Mouse (Mus musculus): ENCODE data around the gene Id1.

Gene Id1

DNA sequence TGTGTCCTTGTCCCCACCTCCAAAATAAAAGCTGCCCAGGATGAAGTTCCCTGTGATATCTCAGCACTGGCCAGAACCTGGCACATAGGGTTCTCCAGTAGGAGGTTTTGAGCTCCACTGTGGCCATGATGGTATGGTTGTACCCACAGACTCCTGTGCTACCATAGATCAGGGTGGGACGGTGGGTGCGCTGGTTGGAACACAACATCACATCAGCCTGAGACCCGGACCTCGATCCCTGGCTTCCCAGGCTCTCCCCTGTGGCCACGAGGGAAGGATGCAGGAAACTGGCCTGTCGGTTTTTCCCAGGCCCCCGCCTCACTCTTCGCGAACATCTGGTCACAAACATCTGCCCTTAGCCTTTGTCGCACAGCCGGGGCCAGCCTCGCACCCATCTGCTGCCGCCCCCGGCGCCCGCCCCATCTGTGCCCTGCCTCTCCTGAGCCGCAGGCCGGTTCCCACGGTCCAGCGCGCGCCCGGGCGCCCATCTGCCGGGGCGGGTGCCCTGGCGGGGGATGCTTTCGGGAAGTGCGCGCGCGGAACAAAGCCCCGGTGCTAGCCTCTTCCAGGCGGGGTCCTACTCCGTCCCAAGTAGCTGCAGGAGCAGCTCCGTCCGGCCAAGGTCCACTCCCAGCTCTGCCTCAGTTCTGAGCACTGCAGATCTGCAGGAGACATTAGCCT, 12.3 kb upstream of the Id1 start:
- in situ Hi-C loops (cut with MboI, MseI), result no loop called here

DNA sequence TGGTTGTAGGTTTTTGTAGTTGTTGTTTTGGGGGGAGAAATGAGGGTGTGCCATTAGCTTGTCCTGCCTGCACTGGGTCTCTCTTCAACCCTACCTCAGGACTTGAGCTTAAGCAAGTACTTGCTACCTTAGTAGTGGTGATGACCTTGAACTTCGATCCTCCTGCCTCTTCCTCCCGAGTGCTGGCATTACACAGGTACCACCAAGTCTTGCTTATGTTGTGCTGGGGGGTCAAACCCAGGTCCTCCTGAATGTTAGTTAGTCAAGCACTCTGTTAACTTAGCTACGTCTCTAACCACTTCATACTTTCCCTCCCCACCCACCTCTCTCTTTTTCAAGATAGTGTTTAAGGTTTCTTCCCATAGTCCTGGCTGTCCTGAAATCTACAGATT, 11.7 kb upstream of the Id1 start:
- in situ Hi-C loops (cut with MboI, MseI), result no loop called here

DNA sequence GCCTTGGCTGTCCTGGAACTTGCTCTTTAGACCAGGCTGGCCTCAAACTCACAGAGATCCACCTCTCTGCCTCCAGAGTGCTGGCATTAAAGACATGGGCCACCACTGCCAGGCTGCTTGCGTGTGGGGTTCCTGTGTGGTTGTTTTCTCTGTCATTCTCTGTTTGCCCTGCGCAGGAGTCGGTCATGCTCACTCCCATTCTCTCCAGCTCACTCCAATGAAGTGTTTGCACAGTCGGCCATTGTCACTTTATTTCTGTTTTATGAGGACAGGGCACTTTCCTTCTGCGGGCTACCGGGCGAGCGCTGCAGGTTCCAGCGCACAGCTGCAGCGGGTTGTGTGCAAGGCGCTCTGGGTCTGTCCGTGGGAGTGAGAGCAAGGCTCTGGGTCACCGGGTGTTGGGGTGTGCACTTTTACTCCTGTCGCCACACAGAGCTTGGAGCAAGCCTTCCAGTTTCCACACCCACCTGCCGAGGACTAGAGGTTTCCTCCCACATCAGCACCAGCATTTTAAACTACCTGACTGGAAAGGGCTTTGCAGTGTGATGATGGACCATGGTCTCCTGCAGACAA, 10.8 kb upstream of the Id1 start:
- in situ Hi-C loops (cut with MboI, MseI), result no loop called here

DNA sequence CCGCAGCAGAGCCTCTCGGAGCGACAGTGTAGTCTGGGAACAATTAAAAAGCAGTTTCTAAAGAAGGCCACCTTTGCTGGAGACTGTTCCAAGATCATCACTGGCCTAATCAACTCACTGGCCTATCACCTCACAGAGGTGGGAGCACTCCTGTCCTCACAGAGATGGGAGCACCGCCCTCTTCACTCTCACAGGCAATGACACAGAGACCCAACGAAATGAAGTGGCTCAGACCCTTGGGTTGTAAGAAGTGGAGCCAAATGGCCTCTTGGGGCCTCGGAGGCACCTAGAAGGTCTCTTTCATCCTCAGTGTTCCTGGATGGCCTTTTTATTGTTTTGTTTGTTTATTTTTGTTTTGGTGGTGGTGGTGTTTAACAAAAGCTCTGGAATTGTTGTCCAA, 9.8 kb upstream of the Id1 start:
- in situ Hi-C loops (cut with MboI, MseI), result no loop called here

DNA sequence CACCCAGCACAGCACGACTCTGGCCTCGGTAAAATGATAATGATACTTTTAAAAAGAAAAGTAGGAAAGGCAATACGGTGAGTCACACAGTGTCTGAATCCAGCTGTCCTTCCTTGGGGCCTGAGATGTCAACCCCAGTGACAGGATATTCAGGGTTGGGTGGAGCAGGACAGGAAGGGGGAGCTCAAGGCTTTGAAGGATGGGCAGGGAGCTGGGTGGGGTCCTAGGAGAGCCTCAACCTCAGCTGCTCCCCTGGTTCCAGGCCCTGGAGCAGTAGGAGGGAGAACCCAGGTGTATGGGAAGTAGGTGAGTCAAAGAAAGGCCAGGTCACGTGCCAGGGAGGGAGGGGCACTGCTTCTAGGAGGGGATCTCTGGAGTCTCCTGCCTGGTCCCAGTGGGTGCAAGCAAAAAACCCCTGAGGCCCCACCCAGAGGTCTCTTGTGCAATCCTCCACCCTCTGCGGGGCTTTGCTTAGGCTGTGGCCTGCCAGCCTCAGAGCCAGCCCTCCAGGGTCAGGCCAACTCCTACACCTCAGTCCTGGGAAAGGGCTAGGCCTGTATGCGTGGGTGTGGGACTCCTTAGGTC, 9.2 kb upstream of the Id1 start:
- in situ Hi-C loops (cut with MboI, MseI), result no loop called here

DNA sequence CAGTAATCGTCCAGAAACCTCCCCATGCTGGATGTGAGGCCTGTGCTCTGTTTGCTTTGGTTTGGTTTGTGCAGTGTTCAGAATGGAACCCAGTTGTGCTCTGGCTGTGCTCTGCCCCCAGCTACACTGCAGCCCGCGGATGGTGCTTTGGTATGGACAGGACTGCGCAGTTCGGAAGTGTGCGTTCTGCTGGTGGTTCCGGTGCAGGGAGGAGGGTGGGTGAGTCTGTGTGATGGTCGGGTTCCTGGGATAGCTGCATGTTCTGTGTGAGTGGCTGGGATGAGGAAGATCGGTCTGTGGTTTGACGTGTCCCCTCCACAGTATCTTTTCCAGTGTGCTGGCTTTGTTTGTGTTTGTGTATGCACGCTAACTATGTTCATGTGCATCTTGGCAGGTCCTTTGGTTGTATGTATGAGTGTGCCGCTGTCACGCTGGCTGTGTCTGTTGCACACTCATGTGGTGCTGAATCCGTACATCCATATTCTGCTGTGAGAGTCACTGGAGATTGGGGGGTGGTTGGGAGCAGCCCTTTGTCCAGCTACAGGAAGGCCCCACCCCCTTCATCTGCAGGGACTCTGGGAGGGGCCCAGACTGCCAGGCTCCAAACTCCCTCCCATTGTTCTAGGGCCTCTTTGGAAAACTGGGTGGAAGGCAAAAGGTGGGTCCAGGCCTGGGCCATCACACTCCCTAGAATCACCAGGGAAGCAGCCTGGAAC, 8.1 kb upstream of the Id1 start:
- in situ Hi-C loops (cut with MboI, MseI), result no loop called here

DNA sequence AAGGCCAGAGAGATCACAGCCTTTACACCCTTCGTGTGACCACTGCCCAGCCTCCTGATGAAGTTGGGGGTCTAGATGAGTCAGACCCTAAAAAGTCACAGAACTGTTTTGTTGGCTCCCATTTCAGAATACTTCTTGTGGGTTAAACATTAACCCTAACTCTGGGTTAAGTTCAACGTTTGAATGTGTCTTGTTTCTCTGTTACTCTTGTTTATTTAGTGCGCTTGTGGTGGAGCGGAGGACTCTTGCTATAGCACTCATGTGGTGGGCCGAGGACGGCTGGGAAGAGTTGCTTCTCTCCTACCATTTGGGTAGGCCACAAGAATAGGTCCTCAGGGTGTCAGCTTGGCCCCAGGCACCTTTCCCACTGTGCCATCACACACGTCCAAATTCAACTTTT, 7.5 kb upstream of the Id1 start:
- in situ Hi-C loops (cut with MboI, MseI), result no loop called here

DNA sequence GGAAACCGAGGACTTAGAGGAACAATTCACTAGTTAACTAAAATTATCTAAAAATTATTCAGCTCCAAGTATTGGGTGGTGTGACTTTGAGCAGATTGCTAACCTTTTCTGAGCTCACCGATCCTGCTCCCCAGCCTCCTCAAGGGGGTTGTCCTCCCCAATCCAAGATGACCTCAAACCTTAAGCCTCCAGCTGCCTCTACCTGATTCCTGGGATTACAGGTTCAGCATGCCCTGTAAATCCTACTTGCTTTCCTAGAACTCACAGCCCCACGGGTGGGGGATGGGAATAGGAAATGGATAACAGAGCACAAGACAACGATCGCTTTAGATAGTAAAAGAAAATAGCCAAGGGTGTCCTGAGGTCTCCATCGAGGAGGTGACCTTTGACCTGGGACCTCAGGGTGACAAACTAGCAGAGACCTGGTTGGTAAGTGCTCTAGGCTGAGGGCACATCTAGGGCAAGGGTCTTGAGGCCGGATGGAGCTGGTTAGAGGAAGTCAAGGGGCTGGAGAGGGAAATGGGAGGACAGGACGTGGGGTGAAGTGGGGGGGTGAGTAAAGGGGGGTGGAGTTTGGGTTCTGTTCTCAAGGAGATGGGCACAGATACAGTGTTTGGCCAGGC, 6.9 kb upstream of the Id1 start:
- in situ Hi-C loops (cut with MboI, MseI), result no loop called here

DNA sequence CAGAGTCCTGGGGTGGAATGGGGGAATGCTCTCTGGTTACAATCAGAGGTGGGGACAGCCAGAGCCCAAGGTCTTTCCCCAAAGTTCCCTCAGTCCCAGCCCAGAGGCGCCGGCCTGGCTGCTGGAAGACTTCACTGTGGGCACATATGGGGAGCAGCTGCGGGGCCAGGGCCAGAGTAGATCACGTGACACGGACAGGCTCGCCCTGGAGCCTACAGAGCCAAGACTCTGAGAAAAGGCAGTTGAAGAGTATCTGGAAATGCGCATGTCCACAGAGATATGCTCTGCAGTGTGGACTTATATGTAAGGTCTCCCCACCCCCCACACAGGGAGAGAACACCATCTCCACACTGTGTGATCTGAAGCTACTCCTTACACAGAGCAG, 6.4 kb upstream of the Id1 start:
- in situ Hi-C loops (cut with MboI, MseI), result no loop called here

DNA sequence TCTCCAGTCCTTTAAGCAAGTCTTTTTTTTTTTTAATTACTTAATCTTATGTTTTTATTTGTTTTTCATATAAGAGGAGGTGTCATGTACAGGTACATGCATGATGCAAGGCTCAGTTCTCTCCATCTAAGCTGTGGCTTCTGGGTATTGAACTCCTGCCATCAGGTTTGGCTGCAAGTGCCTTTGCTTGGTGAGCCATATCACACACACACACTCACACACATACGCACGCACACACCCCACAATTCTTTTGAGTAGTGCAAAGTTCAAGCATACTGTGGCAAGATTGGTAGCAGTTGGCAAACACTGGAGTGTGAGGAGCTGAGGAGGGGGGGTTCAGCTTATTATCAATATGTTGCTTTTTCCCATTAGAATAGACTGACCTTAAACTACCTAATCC, 2.9 kb upstream of the Id1 start:
- in situ Hi-C loops (cut with MboI, MseI), result no loop called here

DNA sequence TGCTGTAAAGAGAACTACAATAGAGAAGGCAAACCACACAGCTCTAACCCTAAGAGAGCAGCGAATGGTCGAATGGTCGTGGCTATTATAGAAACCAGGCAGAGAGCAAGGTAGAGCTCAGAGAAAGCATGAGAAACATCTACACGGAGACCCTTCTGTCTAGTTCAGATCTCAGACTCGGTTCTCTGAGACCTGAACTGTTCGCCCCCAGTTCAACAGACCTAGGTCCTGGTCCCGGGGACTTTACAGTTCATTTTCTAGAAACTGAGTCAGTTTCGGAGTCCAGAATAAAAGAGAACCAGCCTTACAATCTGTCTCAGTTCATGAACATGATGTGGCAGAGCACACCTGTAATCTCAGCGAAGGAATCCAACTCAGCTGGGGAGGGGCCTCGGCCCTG, 1.6 kb upstream of the Id1 start:
- in situ Hi-C loops (cut with MboI, MseI), result no loop called here

DNA sequence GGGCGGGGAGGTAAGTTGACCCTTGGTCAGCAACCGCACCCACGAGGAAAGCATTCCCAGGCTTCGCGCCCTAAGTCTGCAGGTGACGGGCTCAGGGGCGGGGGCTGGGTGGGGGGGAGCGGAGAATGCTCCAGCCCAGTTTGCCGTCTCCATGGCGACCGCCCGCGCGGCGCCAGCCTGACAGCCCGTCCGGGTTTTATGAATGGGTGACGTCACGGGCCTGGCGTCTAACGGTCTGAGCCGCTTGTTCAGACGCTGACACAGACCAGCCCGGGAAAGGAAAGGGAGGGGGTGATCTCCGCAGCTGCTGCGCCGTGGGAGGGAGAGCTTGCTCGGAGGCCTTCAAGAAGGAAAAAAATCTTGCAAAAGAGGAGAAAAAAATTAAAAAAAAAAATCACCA, 1.1 kb upstream of the Id1 start:
- in situ Hi-C loops (cut with MboI, MseI), result loop anchor here (5.0 kb wide), 1 partner anchor 492 kb away; the partner anchor contains the start of gene Tspyl3

DNA sequence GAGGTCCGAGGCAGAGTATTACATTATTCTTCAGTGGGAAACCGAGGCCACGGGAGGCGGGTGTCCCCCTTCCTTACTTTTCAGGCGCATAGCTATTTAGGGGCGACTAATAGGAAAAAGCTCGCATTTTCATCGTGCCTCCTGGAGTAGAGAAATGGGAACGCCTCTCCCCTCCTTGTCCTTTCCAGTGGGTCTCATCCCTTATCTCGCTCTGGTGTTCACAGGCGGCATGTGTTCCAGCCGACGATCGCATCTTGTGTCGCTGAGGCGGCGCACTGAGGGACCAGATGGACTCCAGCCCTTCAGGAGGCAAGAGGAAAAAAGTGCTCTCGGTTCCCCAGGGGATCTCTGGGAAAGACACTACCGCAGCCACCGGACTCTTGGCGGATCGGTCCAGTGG, 697 bp downstream of the Id1 start:
- in situ Hi-C loops (cut with MboI, MseI), result loop anchor here (5.0 kb wide), 1 partner anchor 491 kb away; the partner anchor contains the start of gene Tspyl3

DNA sequence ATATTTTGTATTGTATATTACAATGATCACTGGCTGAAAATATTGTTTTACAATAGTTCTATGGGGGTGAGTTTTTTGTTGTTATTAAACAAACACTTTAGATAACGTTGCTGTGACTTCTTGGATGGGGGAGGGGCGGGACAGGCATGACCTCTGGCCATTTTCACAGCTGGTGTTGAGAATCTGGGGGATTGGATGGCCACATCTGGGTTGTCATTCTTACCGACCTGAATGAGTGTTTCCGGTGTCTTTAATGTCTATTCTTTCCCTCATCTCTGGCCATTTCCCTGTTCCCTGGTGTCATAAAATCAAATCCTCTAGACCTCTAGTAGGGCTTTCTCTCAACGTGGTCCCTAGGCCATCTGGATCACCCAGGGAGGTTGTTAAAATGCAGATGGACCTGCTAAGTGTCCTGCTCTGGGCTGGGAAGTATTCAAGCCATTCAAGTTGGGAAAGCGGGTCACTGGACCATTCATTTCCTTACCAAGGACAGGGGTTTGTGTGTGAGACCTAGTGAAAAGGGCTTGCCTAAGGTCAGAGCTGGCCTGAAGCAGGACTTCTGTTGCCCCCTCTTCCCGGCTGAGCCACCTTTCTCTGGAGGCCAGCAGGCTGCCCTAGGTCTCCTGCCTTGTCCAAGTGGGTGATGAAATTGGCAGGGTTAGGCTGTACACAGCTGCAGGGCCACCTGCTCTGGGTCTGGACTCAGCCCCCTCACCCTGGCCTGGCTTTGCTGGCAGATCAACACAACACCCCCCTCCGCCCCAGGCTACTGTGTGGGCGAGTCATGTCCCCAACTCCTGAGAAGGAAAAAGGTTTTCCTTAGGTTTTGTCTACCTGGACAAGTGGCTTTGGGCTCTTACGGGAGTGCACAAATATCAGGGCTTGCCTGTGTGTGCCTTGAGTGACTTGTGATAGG, 1.5 kb downstream of the Id1 start:
- in situ Hi-C loops (cut with MboI, MseI), result loop anchor here (5.0 kb wide), 1 partner anchor 490 kb away; the partner anchor contains the start of gene Tspyl3

DNA sequence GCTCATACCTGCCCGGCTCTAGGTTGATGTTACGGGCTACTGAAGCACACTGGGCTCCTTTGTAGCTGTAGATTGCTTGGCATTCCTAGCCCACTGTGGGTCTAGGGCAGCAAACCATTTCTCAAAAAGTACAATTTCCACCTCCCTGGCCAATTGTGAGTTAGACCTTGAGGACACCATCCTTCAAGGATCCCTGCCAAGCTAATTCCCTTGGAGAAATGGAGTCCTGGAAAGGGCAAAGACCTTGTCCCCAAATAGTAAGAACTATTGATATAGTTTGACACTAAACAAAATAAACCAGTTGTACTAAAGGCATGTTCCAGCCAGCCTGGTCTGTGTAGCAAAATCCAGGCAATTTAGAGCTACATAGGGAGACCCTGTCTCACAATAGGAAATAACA, 2.3 kb downstream of the Id1 start:
- in situ Hi-C loops (cut with MboI, MseI), result loop anchor here (5.0 kb wide), 1 partner anchor 489 kb away; the partner anchor contains the start of gene Tspyl3

DNA sequence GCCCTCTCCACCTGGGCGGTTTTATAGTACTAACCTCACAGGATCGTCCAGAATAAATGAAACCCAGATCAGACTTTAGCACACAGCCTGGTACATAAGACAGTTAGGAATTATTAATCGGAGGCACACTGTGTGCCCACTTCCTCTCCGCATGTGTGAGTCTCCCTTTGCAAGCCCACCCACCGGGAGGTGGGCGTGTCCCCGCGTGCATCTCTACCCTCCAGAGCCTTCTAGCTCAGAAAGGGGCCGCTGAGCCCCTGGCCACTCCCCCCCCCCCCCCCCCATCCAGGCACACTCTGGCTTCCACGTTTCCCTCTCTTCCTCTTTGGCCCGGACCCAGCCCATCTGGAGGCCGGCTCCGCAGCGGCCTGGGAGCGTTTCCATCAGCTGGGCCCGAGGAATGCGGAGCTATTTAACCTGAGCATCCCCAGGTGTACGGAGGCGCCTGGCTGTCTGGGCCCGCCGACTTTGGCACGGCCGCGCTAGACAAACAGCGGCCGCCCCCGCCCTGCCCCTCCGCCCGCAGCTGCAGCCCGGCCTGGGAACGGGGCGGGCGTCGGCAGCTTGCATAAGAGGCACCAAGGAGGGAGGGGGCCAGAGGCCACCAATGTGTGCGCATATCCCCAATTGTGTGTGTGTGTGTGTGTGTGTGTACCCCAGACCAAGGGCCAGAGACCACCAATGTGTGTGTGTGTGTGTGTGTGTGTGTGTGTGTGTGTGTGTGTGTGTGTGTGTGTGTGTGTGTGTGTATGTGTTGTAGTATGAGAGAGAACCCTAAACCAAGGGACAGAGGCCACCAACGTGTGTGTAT, 3.2 kb downstream of the Id1 start:
- in situ Hi-C loops (cut with MboI, MseI), result loop anchor here (5.0 kb wide), 1 partner anchor 488 kb away; the partner anchor contains the start of gene Tspyl3

DNA sequence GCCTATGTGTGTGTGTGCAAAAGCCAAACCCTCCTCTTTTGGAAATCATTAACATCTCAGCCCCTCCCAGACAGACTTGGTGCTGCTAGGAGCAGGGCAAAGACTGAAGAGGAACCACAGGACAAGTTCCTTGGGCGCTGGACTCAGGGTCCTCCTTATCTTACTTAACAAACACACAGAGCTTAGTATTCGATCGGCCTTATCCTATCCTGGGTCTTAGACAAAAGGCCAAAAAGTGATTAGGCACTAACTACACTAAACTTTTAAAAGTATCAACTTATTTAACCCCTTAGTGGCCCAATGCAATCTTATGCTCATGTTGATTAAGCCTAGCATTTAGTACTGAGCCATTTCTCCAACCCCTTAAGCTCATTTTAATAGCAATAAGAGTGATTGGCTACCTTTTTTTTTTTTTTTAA, 3.8 kb downstream of the Id1 start:
- in situ Hi-C loops (cut with MboI, MseI), result loop anchor here (5.0 kb wide), 1 partner anchor 487 kb away; the partner anchor contains the start of gene Tspyl3

DNA sequence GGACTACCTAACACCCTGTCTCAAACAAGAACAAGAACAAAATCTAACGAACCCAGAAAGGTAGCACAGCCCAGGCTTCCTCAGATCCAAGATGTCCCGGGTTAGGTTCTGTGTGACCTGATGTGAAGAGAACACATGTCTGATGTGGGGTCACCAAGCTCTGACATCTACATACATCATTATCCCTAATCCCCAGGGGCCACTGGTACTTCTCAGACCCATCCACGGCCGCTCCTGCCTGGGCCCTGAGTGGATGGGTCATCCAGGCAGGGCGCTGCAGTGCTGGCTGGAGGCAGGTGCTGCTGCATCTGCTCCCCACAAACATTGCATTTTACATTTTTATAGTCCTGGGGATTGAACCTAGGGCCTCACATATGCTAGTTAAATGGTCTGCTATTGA, 4.4 kb downstream of the Id1 start:
- in situ Hi-C loops (cut with MboI, MseI), result no loop called here

DNA sequence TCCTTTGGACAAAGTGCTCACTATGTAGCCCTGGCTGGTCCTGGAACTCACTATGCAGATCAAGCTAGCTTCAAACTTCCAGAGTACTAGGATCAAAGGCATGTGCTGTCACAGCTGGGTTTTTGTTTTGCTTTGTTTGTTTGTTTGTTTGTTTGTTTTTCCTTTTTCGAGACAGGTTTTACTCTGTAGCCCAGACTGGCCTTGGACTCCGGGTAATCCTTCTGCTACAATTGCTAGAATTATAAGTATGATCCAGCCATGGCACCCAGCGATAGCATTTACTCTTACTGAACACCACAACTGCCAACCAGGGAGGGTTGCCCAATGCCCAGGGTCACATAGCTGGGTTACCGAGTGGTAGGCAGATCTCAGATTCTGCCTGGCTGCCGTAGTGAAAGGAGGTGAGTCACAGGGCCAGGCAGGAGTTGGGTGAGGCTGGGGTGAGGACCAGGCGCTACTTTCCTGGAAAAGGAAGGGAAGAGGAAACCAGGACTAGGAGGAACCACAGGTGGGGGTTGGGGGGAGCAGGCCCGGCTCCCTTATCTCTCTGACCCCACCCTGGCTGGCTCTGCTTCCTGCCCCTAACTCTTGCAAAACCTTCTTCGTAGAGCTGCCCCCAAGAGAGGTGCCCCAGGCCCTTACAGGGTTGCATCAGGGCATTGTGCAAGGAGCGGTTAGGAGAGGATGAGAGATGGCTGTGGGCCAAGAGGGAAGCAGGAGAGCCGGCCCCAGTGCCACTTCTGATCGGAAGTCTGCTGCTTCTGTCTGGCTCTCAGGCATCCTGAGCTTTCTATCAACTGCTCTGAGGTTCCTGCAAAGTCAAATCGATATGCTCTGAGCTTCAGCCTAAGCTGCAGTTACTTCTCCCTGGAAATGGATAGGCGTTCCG, 5.3 kb downstream of the Id1 start:
- in situ Hi-C loops (cut with MboI, MseI), result no loop called here

Measured in T-helper 2 cell (primary cell).